In the genomic region with DNA sequence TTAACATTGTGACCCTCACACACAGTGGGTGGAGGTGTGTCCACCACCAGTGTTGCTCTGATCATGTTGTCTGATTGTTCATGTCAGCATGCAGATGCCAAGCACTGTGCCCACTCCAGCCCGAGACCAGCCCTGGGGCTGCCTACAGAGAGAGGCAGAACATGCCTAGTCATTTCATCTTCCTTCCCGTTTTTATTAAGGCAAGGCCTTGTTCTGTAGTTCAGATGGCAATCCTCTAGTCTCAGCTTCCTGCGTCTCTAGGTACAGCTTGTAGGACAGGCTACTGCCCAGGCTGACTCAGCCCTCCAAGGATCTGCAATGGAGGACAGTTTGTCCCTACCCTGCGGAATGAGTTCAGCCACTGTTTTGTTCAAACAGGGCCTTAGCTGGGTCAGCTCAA, we compare ENCODE assay signal across 10 mouse cellular contexts. TPM values are rescaled to one million over a fixed set of nuclear protein-coding genes. Genes with fewer than 3 reads are reported as not detected.
A peak's percentile ranks its signal among the peaks of the same experiment; 100 is the strongest.
DNase-seq lines count a peak whose midpoint lies in the region; ATAC-seq lines count a peak whose summit lies in the region.
"Had no signal": no experiment of that assay in that cellular context is flagged by ENCODE, and none has a peak within 500 bp of the region (broad histone marks: within the 10 kb centered on the region; RNA-seq: fewer than 3 reads in every experiment).

No protein-coding gene starts in this region.

- H3K36me3 ChIP-seq in heart, embryonic 15.5 days = no peaks in the 10 kb centered on the region
- no peaks in the 10 kb centered on the region for H3K36me3 ChIP-seq in liver, embryonic 12.5 days
- H3K36me3 ChIP-seq in neural tube, embryonic 12.5 days = peaks cover 3% of the 10 kb centered on the region; the same call in 1 of the 2 replicates
- H3K36me3 ChIP-seq: stomach, embryonic 15.5 days had no signal

- H3K27me3 ChIP-seq in heart, embryonic 15.5 days = peaks cover 19% of the 10 kb centered on the region
- H3K27me3 ChIP-seq in liver, embryonic 12.5 days (replicated peaks) = peaks cover 13% of the 10 kb centered on the region
- peaks cover 11% of the 10 kb centered on the region; the same call in 1 of the 2 replicates for H3K27me3 ChIP-seq in neural tube, embryonic 12.5 days (replicated peaks)

- H3K4me1 ChIP-seq in heart, embryonic 15.5 days (replicated peaks) = 0 out of 2 replicates have a peak, but pooled peaks cover 4% of the 10 kb centered on the region
- H3K4me1 ChIP-seq in liver, embryonic 12.5 days = no peaks in the 10 kb centered on the region
- no peaks in the 10 kb centered on the region for H3K4me1 ChIP-seq in neural tube, embryonic 12.5 days
- H3K4me1 ChIP-seq: stomach, embryonic 15.5 days had no signal

- 43% methylated on average over 4 of the region's 4 CpGs for WGBS in heart, embryonic 15.5 days
- 30% methylated on average over 4 of the region's 4 CpGs for WGBS in liver, embryonic 12.5 days (ENCODE audit: insufficient replicate concordance)
- 32% methylated on average over 4 of the region's 4 CpGs for WGBS in neural tube, embryonic 12.5 days

- H3K4me2 ChIP-seq in heart, embryonic 15.5 days = peak overlapping the region; percentile 28; the same call in 1 of the 2 replicates
- peak overlapping the region; percentile 22; the same call in 1 of the 2 replicates for H3K4me2 ChIP-seq in liver, embryonic 12.5 days
- H3K4me2 ChIP-seq in neural tube, embryonic 12.5 days (replicated peaks) = 0 out of 2 replicates have a peak overlapping the region, but pooled peaks have one; percentile 18
- H3K4me2 ChIP-seq: stomach, embryonic 15.5 days had no signal

- no peaks in the 10 kb centered on the region for H3K9me3 ChIP-seq in heart, embryonic 15.5 days (replicated peaks)
- H3K9me3 ChIP-seq in liver, embryonic 12.5 days (replicated peaks) = peaks cover 6% of the 10 kb centered on the region
- H3K9me3 ChIP-seq in neural tube, embryonic 12.5 days = no peaks in the 10 kb centered on the region
- H3K9me3 ChIP-seq: stomach, embryonic 15.5 days had no signal

- peak; percentile 7 for DNase-seq in kidney, postnatal 14 days
- DNase-seq in kidney, postnatal 36 days = no peak
- DNase-seq in brain, adult 2 months (ENCODE audit: low read depth, low spot score) = peak; percentile 61
- no peak for DNase-seq in frontal cortex, postnatal 36 days (ENCODE audit: low spot score in 2 of 2)
- DNase-seq in thymus, postnatal 25 days = no peak

- ATAC-seq in heart, embryonic 15.5 days (replicated peaks; ENCODE audit: insufficient number of reproducible peaks, insufficient read depth, low FRiP score, low read depth) = no peak
- no peak for ATAC-seq in liver, embryonic 12.5 days
- ATAC-seq in neural tube, embryonic 12.5 days (ENCODE audit: low FRiP score, low read depth) = peak; percentile 75

- H3K27ac ChIP-seq in heart, embryonic 15.5 days = no peak overlapping the region
- no peak overlapping the region for H3K27ac ChIP-seq in liver, embryonic 12.5 days
- no peak overlapping the region; the same call in 1 of the 2 replicates for H3K27ac ChIP-seq in neural tube, embryonic 12.5 days
- H3K27ac ChIP-seq: stomach, embryonic 15.5 days had no signal

- H3K9ac ChIP-seq in heart, embryonic 15.5 days = no peak overlapping the region
- H3K9ac ChIP-seq in liver, embryonic 12.5 days = no peak overlapping the region
- no peak overlapping the region for H3K9ac ChIP-seq in neural tube, embryonic 12.5 days
- H3K9ac ChIP-seq: stomach, embryonic 15.5 days had no signal

- H3K4me3 ChIP-seq in heart, embryonic 15.5 days = no peak overlapping the region
- H3K4me3 ChIP-seq in liver, embryonic 12.5 days = no peak overlapping the region
- H3K4me3 ChIP-seq in neural tube, embryonic 12.5 days = no peak overlapping the region
- H3K4me3 ChIP-seq: stomach, embryonic 15.5 days had no signal

RNA-seq across cellular contexts. Expression of a gene that starts 13.0 kb away (rescaled TPM):
- polyA plus RNA-seq in heart, embryonic 15.5 days (2015; fragmentation: Nextera tagmentation; extraction: Ambion mirVana) = 0.04 TPM in 1 of 2 replicates, not detected in the other
- polyA plus RNA-seq in liver, embryonic 12.5 days (2016; fragmentation: Nextera tagmentation; extraction: Ambion mirVana) = not detected in 2 replicates
- 13.5 and 14.5 TPM in 2 replicates for polyA plus RNA-seq in neural tube, embryonic 12.5 days (2016; fragmentation: Nextera tagmentation; extraction: Ambion mirVana)
- polyA plus RNA-seq: large intestine, adult 2 months had no signal

RNA-seq across cellular contexts. Expression of a gene that starts 51.7 kb away (rescaled TPM):
- polyA plus RNA-seq in heart, embryonic 15.5 days (2015; fragmentation: Nextera tagmentation; extraction: Ambion mirVana) = 0.31 and 0.67 TPM in 2 replicates
- 0.33 and 0.50 TPM in 2 replicates for polyA plus RNA-seq in liver, embryonic 12.5 days (2016; fragmentation: Nextera tagmentation; extraction: Ambion mirVana)
- polyA plus RNA-seq in neural tube, embryonic 12.5 days (2016; fragmentation: Nextera tagmentation; extraction: Ambion mirVana) = 10.3 and 10.7 TPM in 2 replicates

Comparison
In these comparisons a context has a peak if more than half of its experiments do, and no peak if none do; other contexts are left out.
1. DNase-seq: peak in kidney, postnatal 14 days (single experiment) and brain, adult 2 months (single experiment); none in kidney, postnatal 36 days (0 of 2), frontal cortex, postnatal 36 days (0 of 2) and thymus, postnatal 25 days (single experiment).
2. RNA of a gene that starts 13.0 kb away (polyA plus RNA-seq): 13.5 to 14.5 TPM in neural tube, embryonic 12.5 days; 0.04 TPM in heart, embryonic 15.5 days and not detected in liver, embryonic 12.5 days; every median in the first group is over 10 times any median in the second.
3. Peak in every context shown above with its lines, with median percentiles within 50 percentile points of each other: H3K4me2 ChIP-seq.